Mouse (Mus musculus): ENCODE data around the gene Lrrc23. TPM values are rescaled to one million over a fixed set of nuclear protein-coding genes. Genes with fewer than 3 reads are reported as not detected.
A peak's percentile ranks its signal among the peaks of the same experiment; 100 is the strongest.

Gene Lrrc23
- polyA plus RNA-seq, 1 experiment from 2014 or later: 3.6 TPM

- 26% methylated on average over 5 of the region's 5 CpGs for WGBS
- Histone ChIP-seq H3K4me2 (peak overlapping the region; percentile 77), H3K27ac (peak overlapping the region; percentile 98), H3K4me3 (peak overlapping the region; percentile 78), H3K36me3 (ENCODE audit: poor library complexity, severe bottlenecking) (no peaks in the 10 kb centered on the region), H3K27me3 (no peaks in the 10 kb centered on the region), H3K4me1 (peaks cover 50% of the 10 kb centered on the region), H3K9me3 (replicated peaks) (no peaks in the 10 kb centered on the region), H3K9ac (peak overlapping the region; percentile 97)
- peak; percentile 14 for ATAC-seq
Measured at GRCm38 (mm10) chr6:124757909-124758848, 21.3 kb downstream of the Lrrc23 start.

GRCm38 (mm10) chr6:124757351-124757880 is 22.1 kb downstream of the Lrrc23 start:
- Histone ChIP-seq H3K4me2 (peak overlapping the region; percentile 77), H3K4me1 (peaks cover 54% of the 10 kb centered on the region), H3K9me3 (replicated peaks) (no peaks in the 10 kb centered on the region), H3K36me3 (ENCODE audit: poor library complexity, severe bottlenecking) (peaks cover 3% of the 10 kb centered on the region; the same call in 1 of the 2 replicates), H3K9ac (peak overlapping the region; percentile 97), H3K27me3 (no peaks in the 10 kb centered on the region), H3K27ac (peak overlapping the region; percentile 98), H3K4me3 (peak overlapping the region; percentile 78)
- 4% methylated on average over 5 of the region's 5 CpGs for WGBS
- no peak for ATAC-seq

- Histone ChIP-seq H3K4me1 (peaks cover 54% of the 10 kb centered on the region), H3K9me3 (replicated peaks) (no peaks in the 10 kb centered on the region), H3K4me2 (peak overlapping the region; percentile 77), H3K27ac (peak overlapping the region; percentile 98), H3K27me3 (no peaks in the 10 kb centered on the region), H3K9ac (peak overlapping the region; percentile 97), H3K4me3 (peak overlapping the region; percentile 78), H3K36me3 (ENCODE audit: poor library complexity, severe bottlenecking) (peaks cover 9% of the 10 kb centered on the region; the same call in 1 of the 2 replicates)
- WGBS: 0% methylated on average over 50 of the region's 54 CpGs
- ATAC-seq: peak; percentile 72
Measured at GRCm38 (mm10) chr6:124756652-124757350, 22.7 kb downstream of the Lrrc23 start.

- Histone ChIP-seq H3K9ac (peak within 1 kb of the TSS; percentile 97), H3K4me2 (peak within 1 kb of the TSS; percentile 77), H3K27ac (peak within 1 kb of the TSS; percentile 98), H3K4me1 (peaks cover 54% of the 10 kb centered on the region), H3K27me3 (no peaks in the 10 kb centered on the region), H3K36me3 (ENCODE audit: poor library complexity, severe bottlenecking) (peaks cover 13% of the 10 kb centered on the region; the same call in 1 of the 2 replicates), H3K9me3 (replicated peaks) (no peaks in the 10 kb centered on the region), H3K4me3 (peak within 1 kb of the TSS; percentile 78)
- WGBS: under 1% methylated on average over 34 of the region's 100 CpGs
- ATAC-seq: peak; percentile 62
Measured at GRCm38 (mm10) chr6:124755831-124756595, 23.5 kb downstream of the Lrrc23 start, which contains the start of the genes Gm45234 and Atn1. Gene Gm45234 (minus strand): TSS chr6:124756021. Gene Atn1 (minus strand): TSS chr6:124756524.

- Histone ChIP-seq H3K4me3 (peak overlapping the region; percentile 78), H3K4me1 (peaks cover 54% of the 10 kb centered on the region), H3K9ac (peak overlapping the region; percentile 97), H3K4me2 (peak overlapping the region; percentile 77), H3K27ac (peak overlapping the region; percentile 98), H3K9me3 (replicated peaks) (no peaks in the 10 kb centered on the region), H3K36me3 (ENCODE audit: poor library complexity, severe bottlenecking) (peaks cover 14% of the 10 kb centered on the region; the same call in 1 of the 2 replicates), H3K27me3 (no peaks in the 10 kb centered on the region)
- 3% methylated on average over 3 of the region's 3 CpGs for WGBS
- ATAC-seq: no peak
Measured at GRCm38 (mm10) chr6:124755306-124755705, 24.2 kb downstream of the Lrrc23 start.

- H3K9ac ChIP-seq: no peak overlapping the region
- no peak overlapping the region for H3K4me2 ChIP-seq
- no peaks in the 10 kb centered on the region for H3K9me3 ChIP-seq (replicated peaks)
- H3K4me3 ChIP-seq: no peak overlapping the region
- 95% methylated on average over 2 of the region's 2 CpGs for WGBS
- no peak for ATAC-seq
- peaks cover 47% of the 10 kb centered on the region for H3K4me1 ChIP-seq
- peaks cover 29% of the 10 kb centered on the region for H3K36me3 ChIP-seq (ENCODE audit: poor library complexity, severe bottlenecking)
- H3K27me3 ChIP-seq: no peaks in the 10 kb centered on the region
- no peak overlapping the region for H3K27ac ChIP-seq
Measured at GRCm38 (mm10) chr6:124753861-124754260, 25.7 kb downstream of the Lrrc23 start.

GRCm38 (mm10) chr6:124750405-124750804 is 29.1 kb downstream of the Lrrc23 start:
- WGBS: 86% methylated on average over 8 of the region's 8 CpGs
- ATAC-seq: no peak
- no peak overlapping the region for H3K9ac ChIP-seq

GRCm38 (mm10) chr6:124746654-124747632 is 32.6 kb downstream of the Lrrc23 start:
- no peak overlapping the region for H3K27ac ChIP-seq
- H3K9ac ChIP-seq: peak overlapping the region; percentile 84; the same call in 1 of the 2 replicates
- H3K4me2 ChIP-seq: peak overlapping the region; percentile 95
- no peaks in the 10 kb centered on the region for H3K9me3 ChIP-seq (replicated peaks)
- ATAC-seq: no peak
- H3K4me3 ChIP-seq: peak overlapping the region; percentile 54
- no peaks in the 10 kb centered on the region for H3K27me3 ChIP-seq
- WGBS: 93% methylated on average over 7 of the region's 7 CpGs
- H3K36me3 ChIP-seq (ENCODE audit: poor library complexity, severe bottlenecking): peaks cover 74% of the 10 kb centered on the region
- peaks cover 28% of the 10 kb centered on the region for H3K4me1 ChIP-seq

More at GRCm38 (mm10) chr6:124750405-124750804, 29.1 kb downstream of the Lrrc23 start:
- Histone ChIP-seq H3K4me2 (no peak overlapping the region), H3K27ac (no peak overlapping the region), H3K27me3 (no peaks in the 10 kb centered on the region), H3K36me3 (ENCODE audit: poor library complexity, severe bottlenecking) (peaks cover 53% of the 10 kb centered on the region), H3K4me3 (no peak overlapping the region), H3K9me3 (replicated peaks) (no peaks in the 10 kb centered on the region), H3K4me1 (peaks cover 43% of the 10 kb centered on the region)

GRCm38 (mm10) chr6:124746296-124746605 is 33.3 kb downstream of the Lrrc23 start:
- Histone ChIP-seq H3K27ac (peak overlapping the region; percentile 90), H3K9ac (peak overlapping the region; percentile 84), H3K9me3 (replicated peaks) (no peaks in the 10 kb centered on the region), H3K27me3 (no peaks in the 10 kb centered on the region), H3K36me3 (ENCODE audit: poor library complexity, severe bottlenecking) (peaks cover 70% of the 10 kb centered on the region), H3K4me3 (peak overlapping the region; percentile 54), H3K4me2 (peak overlapping the region; percentile 95), H3K4me1 (peaks cover 33% of the 10 kb centered on the region)
- 17% methylated on average over 8 of the region's 8 CpGs for WGBS
- ATAC-seq: peak; percentile 11

GRCm38 (mm10) chr6:124745490-124746295 is 33.8 kb downstream of the Lrrc23 start:
- H3K27me3 ChIP-seq: no peaks in the 10 kb centered on the region
- peak; percentile 85 for ATAC-seq
- H3K9ac ChIP-seq: peak overlapping the region; percentile 84
- H3K36me3 ChIP-seq (ENCODE audit: poor library complexity, severe bottlenecking): peaks cover 68% of the 10 kb centered on the region
- H3K9me3 ChIP-seq (replicated peaks): no peaks in the 10 kb centered on the region
- WGBS: under 1% methylated on average over 84 of the region's 85 CpGs
- peak overlapping the region; percentile 54 for H3K4me3 ChIP-seq
- peak overlapping the region; percentile 95 for H3K4me2 ChIP-seq
- H3K27ac ChIP-seq: peak overlapping the region; percentile 90
- H3K4me1 ChIP-seq: peaks cover 33% of the 10 kb centered on the region
